Mouse (Mus musculus) frontal cortex, adult (tissue): ENCODE measurements around the gene Zfp13.
"Not testable (repeated sequence)": the region's sequence is repeated elsewhere in the genome, so short reads cannot be mapped to it uniquely, and the experiment has no call there.

Experiments
- ATAC-seq: cut with Nextera tagmentation; 2 replicates; pipeline ENCODE4 v1.9.2; 2017; ENCODE audit warnings: mild to moderate bottlenecking, moderate library complexity, mixed read lengths; ENCODE audit not compliant: low TSS enrichment

Zfp13 gene

GRCm38 (mm10) chr17:23533591-23534490, 65.4 kb downstream of the Zfp13 start:
- peak; percentile 13; the same call in 1 of the 2 replicates for ATAC-seq

GRCm38 (mm10) chr17:23531408-23531807, 67.9 kb downstream of the Zfp13 start:
- not testable (repeated sequence) for ATAC-seq
